27 mouse cellular contexts compared by ENCODE assay signal in genomic region chr14:34837145-34837544, GRCm38 (mm10). TPM values are rescaled to one million over a fixed set of nuclear protein-coding genes. Genes with fewer than 3 reads are reported as not detected.
DNase-seq lines count a peak whose midpoint lies in the region; ATAC-seq lines count a peak whose summit lies in the region.
"Had no signal": no experiment of that assay in that cellular context is flagged by ENCODE, and none has a peak within 500 bp of the region (broad histone marks: within the 10 kb centered on the region; RNA-seq: fewer than 3 reads in every experiment).

No protein-coding gene starts in this region.

- no peak overlapping the region for H3K4me3 ChIP-seq in hindbrain, embryonic 15.5 days
- no peak overlapping the region for H3K4me3 ChIP-seq in hindbrain, embryonic 10.5 days
- H3K4me3 ChIP-seq: embryonic facial prominence, embryonic 12.5 days; erythroblast, embryonic 14.5 days; forebrain, embryonic 12.5 days; forebrain, embryonic 15.5 days; gastrocnemius, adult 2 months; heart, embryonic 12.5 days; heart, embryonic 15.5 days; intestine, embryonic 15.5 days; kidney, embryonic 15.5 days had no signal

- DNase-seq in cerebellum, postnatal 10 days = peak; percentile 69 to 73
- no peak for DNase-seq in cerebellum, postnatal 4 days (ENCODE audit: low spot score in 2 of 2)
- no peak for DNase-seq in frontal cortex, postnatal 14 days (ENCODE audit: low spot score in 2 of 2)
- no peak for DNase-seq in hindbrain, embryonic 10.5 days (ENCODE audit: low spot score)
- DNase-seq: adrenal gland, adult 8-10 months; adrenal gland, postnatal 25 days; cerebellum, adult 18-20 months; cerebellum, adult 9-10 months; cerebellum, postnatal 36 days; gastrocnemius, adult 2 months; gastrocnemius, postnatal 14 days; heart, adult 18-20 months; heart, postnatal 10 days; heart, postnatal 4 days; kidney, adult 11 months; kidney, adult 8-10 months had no signal

- H3K4me2 ChIP-seq in hindbrain, embryonic 15.5 days = no peak overlapping the region
- H3K4me2 ChIP-seq: embryonic facial prominence, embryonic 12.5 days; forebrain, embryonic 12.5 days; forebrain, embryonic 15.5 days; heart, embryonic 12.5 days; heart, embryonic 15.5 days; intestine, embryonic 15.5 days; kidney, embryonic 15.5 days had no signal

- WGBS in hindbrain, embryonic 15.5 days = 67% methylated on average over 3 of the region's 3 CpGs
- WGBS in hindbrain, embryonic 10.5 days = 81% methylated on average over 3 of the region's 3 CpGs

- H3K27ac ChIP-seq in hindbrain, embryonic 15.5 days (replicated peaks) = 0 out of 2 replicates have a peak overlapping the region, but pooled peaks have one; percentile 9
- H3K27ac ChIP-seq in hindbrain, embryonic 10.5 days = no peak overlapping the region
- H3K27ac ChIP-seq: embryonic facial prominence, embryonic 12.5 days; forebrain, embryonic 12.5 days; forebrain, embryonic 15.5 days; gastrocnemius, adult 2 months; heart, embryonic 15.5 days; intestine, embryonic 15.5 days; kidney, embryonic 15.5 days had no signal

- H3K9me3 ChIP-seq in hindbrain, embryonic 15.5 days = no peaks in the 10 kb centered on the region
- H3K9me3 ChIP-seq in hindbrain, embryonic 10.5 days = no peaks in the 10 kb centered on the region
- H3K9me3 ChIP-seq: embryonic facial prominence, embryonic 12.5 days; forebrain, embryonic 12.5 days; forebrain, embryonic 15.5 days; heart, embryonic 12.5 days; heart, embryonic 15.5 days; intestine, embryonic 15.5 days; kidney, embryonic 15.5 days had no signal

- no peaks in the 10 kb centered on the region for H3K4me1 ChIP-seq in hindbrain, embryonic 15.5 days (replicated peaks)
- H3K4me1 ChIP-seq in hindbrain, embryonic 10.5 days (replicated peaks) = 0 out of 2 replicates have a peak, but pooled peaks cover 3% of the 10 kb centered on the region
- H3K4me1 ChIP-seq: embryonic facial prominence, embryonic 12.5 days; forebrain, embryonic 12.5 days; forebrain, embryonic 15.5 days; heart, embryonic 12.5 days; heart, embryonic 15.5 days; intestine, embryonic 15.5 days; kidney, embryonic 15.5 days had no signal

- ATAC-seq in frontal cortex, adult (ENCODE audit: low TSS enrichment) = peak; percentile 14; the same call in 1 of the 2 replicates
- 0 out of 2 replicates have a peak, but pooled peaks have one; percentile 16 for ATAC-seq in hindbrain, embryonic 15.5 days (ENCODE audit: low FRiP score, low read depth)
- ATAC-seq: activated CD4-positive, CD25-positive, alpha-beta regulatory T cell, adult 4 months; forebrain, embryonic 15.5 days; intestine, embryonic 15.5 days had no signal

- H3K27me3 ChIP-seq in hindbrain, embryonic 15.5 days = no peaks in the 10 kb centered on the region
- no peaks in the 10 kb centered on the region for H3K27me3 ChIP-seq in hindbrain, embryonic 10.5 days (ENCODE audit: insufficient read depth, poor library complexity, severe bottlenecking)
- H3K27me3 ChIP-seq: embryonic facial prominence, embryonic 12.5 days; forebrain, embryonic 12.5 days; forebrain, embryonic 15.5 days; heart, embryonic 15.5 days; intestine, embryonic 15.5 days; kidney, embryonic 15.5 days had no signal

- no peak overlapping the region for H3K9ac ChIP-seq in hindbrain, embryonic 15.5 days
- H3K9ac ChIP-seq: embryonic facial prominence, embryonic 12.5 days; forebrain, embryonic 12.5 days; forebrain, embryonic 15.5 days; heart, embryonic 12.5 days; heart, embryonic 15.5 days; intestine, embryonic 15.5 days; kidney, embryonic 15.5 days had no signal

- no peaks in the 10 kb centered on the region for H3K36me3 ChIP-seq in hindbrain, embryonic 15.5 days
- H3K36me3 ChIP-seq in hindbrain, embryonic 10.5 days = no peaks in the 10 kb centered on the region
- H3K36me3 ChIP-seq: embryonic facial prominence, embryonic 12.5 days; forebrain, embryonic 12.5 days; forebrain, embryonic 15.5 days; heart, embryonic 12.5 days; heart, embryonic 15.5 days; intestine, embryonic 15.5 days; kidney, embryonic 15.5 days had no signal

RNA-seq across cellular contexts. Expression of gene Grid1, which starts 17.2 kb away (rescaled TPM):
- polyA plus RNA-seq in hindbrain, embryonic 15.5 days (2015; fragmentation: Nextera tagmentation; extraction: Ambion mirVana) = 6.8 and 7.1 TPM in 2 replicates
- polyA plus RNA-seq in hindbrain, embryonic 10.5 days (2016; fragmentation: Nextera tagmentation; extraction: Ambion mirVana) = 0.10 and 0.42 TPM in 2 replicates
- polyA plus RNA-seq: activated CD4-positive, CD25-positive, alpha-beta regulatory T cell, adult 4 months; erythroblast, embryonic 14.5 days had no signal

Comparison
In these comparisons a context has a peak if more than half of its experiments do, and no peak if none do; other contexts are left out.
1. DNase-seq: peak in cerebellum, postnatal 10 days (2 of 2); none in cerebellum, postnatal 4 days (0 of 2), frontal cortex, postnatal 14 days (0 of 2) and hindbrain, embryonic 10.5 days (single experiment).